Mouse (Mus musculus) CD4-positive, CD25-positive, alpha-beta regulatory T cell, adult 9 weeks (primary cell): Measurements from ENCODE around the gene Slc34a1. TPM values are rescaled to one million over a fixed set of nuclear protein-coding genes. Genes with fewer than 3 reads are reported as not detected.

Experiments
- polyA plus RNA-seq: library from polyadenylated mRNA; unstranded; fragments of 100-300 nt; shearing (Covaris generic); gene quantifications from one replicate; pipeline ENCODE4 v1.2.1, GENCODE M21; 2017

Gene Slc34a1
- polyA plus RNA-seq: not detected

DNA sequence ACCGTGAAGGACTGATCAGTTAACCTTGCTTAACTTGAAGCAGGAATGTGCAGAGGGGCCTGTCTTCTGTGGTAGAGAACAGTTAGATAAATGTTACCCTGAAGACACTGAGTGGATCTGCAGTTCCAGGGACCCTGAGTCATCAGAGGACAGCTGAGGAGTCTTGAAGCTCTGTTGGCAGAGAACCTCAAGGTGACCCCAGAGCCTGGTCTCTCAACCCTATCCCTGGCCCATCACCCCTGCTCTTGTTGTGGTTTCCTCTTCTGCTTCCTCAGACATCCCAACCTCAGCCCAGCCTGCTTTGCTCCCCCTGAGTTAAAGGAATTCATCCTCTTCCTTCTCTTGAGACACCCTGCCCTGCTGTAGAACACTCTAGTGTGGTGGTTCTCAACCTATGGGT lies at the start of gene Slc34a1:
TSS of gene Slc34a1 (plus strand) at position 100 of the 400 bp plus-strand sequence.

DNA sequence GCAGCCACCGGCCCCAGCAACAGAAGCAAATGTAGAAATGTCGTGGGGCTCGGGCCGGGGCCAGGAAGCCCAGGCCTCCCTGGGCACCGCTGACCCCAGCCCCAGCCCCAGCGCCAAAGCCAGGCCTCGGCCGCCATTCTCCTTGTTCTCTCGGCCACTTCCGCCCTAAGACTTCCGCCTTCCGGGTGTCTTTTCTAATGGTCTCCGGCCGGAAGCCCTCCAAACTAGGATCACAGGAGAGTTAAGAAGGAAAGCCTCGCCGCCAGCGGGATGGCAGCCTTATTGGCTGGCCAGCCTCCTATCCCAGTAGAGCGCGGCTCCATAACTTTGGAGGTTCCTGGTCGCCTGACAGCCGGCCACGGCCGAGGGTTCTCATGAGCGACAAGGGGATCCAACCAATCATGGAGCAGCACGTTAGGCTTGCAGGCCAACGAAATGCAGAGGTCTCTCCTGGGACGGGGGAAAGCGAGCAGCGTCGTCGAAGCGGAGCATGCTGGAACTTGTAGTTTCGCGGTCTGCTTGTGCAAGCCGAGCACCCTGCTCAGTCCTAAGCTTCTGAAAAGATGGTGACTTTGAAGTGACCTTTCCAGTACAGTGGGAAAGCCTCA lies 35.4 kb upstream of the Slc34a1 start, which contains the start of gene Lman2:
TSS of gene Lman2 (minus strand) at position 331 of the 608 bp plus-strand sequence.

DNA sequence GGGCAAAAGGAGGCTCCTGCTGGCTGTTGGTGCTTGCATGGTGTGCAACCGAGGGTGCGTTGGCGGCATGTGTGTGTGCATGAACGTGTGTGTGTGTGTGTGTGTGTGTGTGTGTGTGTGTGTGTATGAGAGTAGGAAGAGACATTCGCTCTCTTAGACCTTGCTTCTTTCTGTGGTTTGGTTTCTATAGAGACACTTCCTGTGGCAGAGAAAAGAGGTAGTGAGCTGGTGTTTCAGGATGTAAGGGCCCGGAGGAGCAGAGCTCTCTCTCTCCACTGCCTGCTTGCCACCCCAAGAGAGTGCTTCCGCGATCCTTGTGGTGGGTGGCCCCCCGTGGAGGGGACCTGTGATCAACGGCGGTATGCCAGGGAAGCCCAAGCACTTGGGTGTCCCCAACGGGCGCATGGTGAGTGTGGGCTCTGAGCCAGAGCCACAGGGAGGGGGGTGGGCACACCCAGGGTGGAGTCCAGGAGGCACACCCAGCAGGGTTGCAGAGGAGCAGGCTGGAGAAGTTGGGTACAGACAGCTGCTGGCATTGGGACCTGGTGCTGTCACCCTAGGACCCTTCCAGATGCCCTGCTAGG lies 28.4 kb upstream of the Slc34a1 start, which contains the start of gene Rgs14:
TSS of gene Rgs14 (plus strand) at position 202 of the 584 bp plus-strand sequence.

DNA sequence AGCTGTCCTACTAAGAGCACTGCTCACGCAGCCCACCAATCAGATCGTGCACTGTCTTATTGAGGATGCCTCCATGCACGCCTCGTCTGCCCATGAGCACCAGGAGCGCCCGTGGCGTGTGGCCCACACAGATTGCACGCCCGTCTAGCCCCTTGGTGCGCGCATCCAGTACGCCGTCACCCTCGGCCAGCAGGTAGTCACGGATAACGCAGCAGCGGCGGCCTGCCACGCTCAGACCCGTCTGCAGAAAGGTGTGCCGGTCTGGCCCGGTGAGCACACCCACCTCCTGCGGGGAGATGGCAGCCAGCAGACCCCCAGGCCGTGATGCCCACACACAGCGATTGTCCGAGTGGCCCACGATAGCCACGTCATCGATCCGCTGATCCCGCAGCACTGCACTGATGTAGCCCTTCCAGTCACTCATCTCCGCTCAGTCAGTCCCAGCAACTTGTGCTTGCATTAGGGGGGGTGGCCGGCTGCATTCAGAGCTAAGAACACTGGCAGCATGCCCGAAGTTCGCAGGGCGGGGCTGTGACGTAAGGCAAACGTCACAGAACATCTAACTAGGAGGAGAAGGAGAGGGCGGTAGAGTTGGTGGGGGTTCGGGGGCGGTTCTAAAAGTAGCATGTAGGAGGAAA lies 16.9 kb downstream of the Slc34a1 start, which contains the start of gene Pfn3:
TSS of gene Pfn3 (minus strand) at position 490 of the 638 bp plus-strand sequence.

DNA sequence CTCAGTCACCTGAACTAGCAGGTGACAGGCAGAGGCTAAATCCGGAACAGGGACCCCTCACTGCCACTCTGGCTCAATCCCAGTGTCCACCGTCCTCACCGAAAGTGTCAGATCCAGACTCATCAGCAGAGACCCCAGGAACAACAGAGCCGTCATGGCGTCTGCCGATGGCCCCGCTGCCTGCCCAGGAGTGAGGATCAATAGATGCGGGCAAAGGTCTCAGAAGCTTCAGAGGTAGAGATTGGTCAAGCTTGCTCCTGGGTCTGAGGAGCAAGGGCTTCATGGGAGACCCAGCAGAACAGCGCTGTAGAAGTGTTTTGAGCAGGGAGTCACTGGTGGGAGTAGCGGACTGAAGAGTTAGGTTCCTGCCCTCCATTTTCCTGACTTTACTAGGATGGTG lies 28.6 kb downstream of the Slc34a1 start, which contains the start of gene F12:
TSS of gene F12 (minus strand) at position 181 of the 400 bp plus-strand sequence.

DNA sequence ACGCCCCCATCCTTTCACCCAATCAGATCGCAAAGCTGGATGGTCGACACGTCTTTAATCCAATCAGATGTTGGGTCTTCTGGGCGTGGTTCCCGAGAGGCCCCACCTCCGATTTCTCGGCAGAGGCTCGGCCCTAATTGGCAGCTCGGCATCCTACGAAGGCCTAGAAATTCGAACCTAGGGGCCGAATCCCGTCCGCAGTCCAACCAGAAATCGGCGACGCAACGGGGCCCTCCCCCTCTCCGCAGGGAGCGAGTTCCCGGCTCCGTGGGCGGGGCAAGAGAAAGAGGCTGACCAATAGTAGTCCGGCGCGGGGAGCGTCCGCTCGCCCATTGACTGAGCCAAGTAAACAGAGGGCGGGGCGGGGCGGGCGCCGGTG lies 46.9 kb downstream of the Slc34a1 start, which contains the start of gene Grk6:
TSS of gene Grk6 (plus strand) at position 136 of the 379 bp plus-strand sequence.

DNA sequence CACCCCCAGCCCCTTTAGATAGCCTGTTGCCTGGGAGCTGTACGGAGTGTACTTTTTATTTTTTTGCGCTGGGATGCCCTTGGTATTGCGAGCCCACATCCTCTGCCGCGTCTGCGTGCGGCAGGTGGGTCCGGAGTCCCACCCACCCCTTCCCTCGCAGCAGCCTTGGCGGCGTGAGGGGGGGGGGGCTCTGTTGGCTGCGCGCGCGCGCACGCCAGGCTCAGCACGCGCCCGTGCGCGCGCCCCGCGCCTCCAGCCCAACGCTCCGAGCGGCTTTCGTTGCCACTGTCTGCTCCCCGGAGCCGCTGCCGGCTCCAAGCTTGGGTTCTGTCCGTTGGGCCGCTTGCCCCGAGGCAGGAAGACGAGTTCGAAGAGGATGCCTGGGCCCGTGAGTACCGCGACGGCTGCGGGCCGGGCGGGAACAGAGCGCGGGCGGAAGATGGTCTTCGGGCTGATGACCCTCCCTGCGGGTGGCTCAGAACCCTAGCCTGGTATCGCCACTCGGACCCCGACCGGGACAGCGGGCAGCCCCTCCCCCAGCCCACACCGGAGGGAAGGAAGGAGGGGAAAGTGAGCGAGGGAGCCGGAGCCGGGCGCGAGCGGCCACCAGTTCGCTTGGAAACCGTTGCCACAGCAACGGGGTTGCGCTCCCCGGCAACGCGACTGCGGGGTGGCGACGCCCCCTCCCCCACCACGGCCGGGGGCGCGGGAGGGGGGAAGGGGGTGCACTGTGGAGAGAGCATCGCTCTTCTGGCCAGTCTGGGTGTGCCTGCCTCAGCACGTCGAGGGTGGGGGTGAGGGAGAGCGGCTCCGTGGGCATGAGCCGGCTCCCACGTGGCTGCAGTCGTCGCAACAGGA lies 66.3 kb downstream of the Slc34a1 start, which contains the start of gene Prr7:
TSS of gene Prr7 (plus strand) at position 241 of the 858 bp plus-strand sequence.

Other genes with a start within 250 kb of the Slc34a1 start
- gene Fgfr4, start 245.5 kb upstream of the Slc34a1 start, polyA plus RNA-seq: not detected
- 101 TPM for gene Nsd1, start 188.4 kb upstream of the Slc34a1 start, polyA plus RNA-seq
- 473 TPM for gene Prelid1, start 77.7 kb upstream of the Slc34a1 start, polyA plus RNA-seq
- gene Rab24, start 76.2 kb upstream of the Slc34a1 start, polyA plus RNA-seq: 12.5 TPM
- 3.9 TPM for gene Mxd3, start 68.4 kb upstream of the Slc34a1 start, polyA plus RNA-seq
- gene Lman2, start 35.4 kb upstream of the Slc34a1 start, polyA plus RNA-seq: 192 TPM
- gene Rgs14, start 28.5 kb upstream of the Slc34a1 start, polyA plus RNA-seq: 159 TPM
- gene Pfn3, start 17.0 kb downstream of the Slc34a1 start, polyA plus RNA-seq: not detected
- 0.41 TPM for gene F12, start 28.6 kb downstream of the Slc34a1 start, polyA plus RNA-seq
- gene Grk6, start 46.9 kb downstream of the Slc34a1 start, polyA plus RNA-seq: 21.6 TPM
- gene Prr7, start 66.1 kb downstream of the Slc34a1 start, polyA plus RNA-seq: 0.27 TPM
- gene Dbn1, start 89.9 kb downstream of the Slc34a1 start, polyA plus RNA-seq: not detected
- 16.3 TPM for gene Pdlim7, start 115.5 kb downstream of the Slc34a1 start, polyA plus RNA-seq
- 2.0 TPM for gene Dok3, start 131.1 kb downstream of the Slc34a1 start, polyA plus RNA-seq
- 86.5 TPM for gene Ddx41, start 138.5 kb downstream of the Slc34a1 start, polyA plus RNA-seq
- 24.6 TPM for gene Fam193b, start 172.9 kb downstream of the Slc34a1 start, polyA plus RNA-seq
- 347 TPM for gene Tmed9, start 175.5 kb downstream of the Slc34a1 start, polyA plus RNA-seq
- 46.3 TPM for gene B4galt7, start 201.7 kb downstream of the Slc34a1 start, polyA plus RNA-seq
- gene Caml, start 224.8 kb downstream of the Slc34a1 start, polyA plus RNA-seq: 42.0 TPM
- gene Ddx46, start 236.8 kb downstream of the Slc34a1 start, polyA plus RNA-seq: 87.5 TPM